Mouse (Mus musculus): ENCODE data around the gene Fgfrl1.

The Fgfrl1 gene

DNA sequence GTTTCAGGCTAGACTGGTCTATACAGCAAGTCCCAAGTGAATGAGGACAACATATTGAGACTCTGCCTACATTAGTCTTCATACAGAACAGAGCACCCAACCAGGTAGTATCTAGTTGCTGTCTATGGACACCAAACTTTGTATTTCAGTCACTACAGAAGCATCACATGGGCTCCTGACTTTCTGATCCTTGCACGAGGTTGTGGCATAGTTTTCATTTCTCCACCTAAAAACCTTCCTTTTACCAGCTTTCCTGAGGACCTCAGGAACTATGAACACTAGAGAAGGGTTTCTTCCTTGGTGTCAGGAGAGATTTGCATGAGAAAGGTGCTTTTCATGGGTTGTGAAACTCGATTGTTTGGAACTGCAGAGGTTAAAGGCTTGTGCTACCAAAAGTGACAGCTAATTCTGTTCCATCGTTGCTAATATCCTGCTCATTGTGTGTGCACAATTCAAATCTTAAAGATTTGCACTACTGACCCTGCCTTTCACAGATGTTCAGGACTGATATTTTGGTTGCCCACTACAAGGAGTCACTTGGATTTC is 23.7 kb upstream of the Fgfrl1 start:
- in situ Hi-C loops (cut with MboI): no loop called here

DNA sequence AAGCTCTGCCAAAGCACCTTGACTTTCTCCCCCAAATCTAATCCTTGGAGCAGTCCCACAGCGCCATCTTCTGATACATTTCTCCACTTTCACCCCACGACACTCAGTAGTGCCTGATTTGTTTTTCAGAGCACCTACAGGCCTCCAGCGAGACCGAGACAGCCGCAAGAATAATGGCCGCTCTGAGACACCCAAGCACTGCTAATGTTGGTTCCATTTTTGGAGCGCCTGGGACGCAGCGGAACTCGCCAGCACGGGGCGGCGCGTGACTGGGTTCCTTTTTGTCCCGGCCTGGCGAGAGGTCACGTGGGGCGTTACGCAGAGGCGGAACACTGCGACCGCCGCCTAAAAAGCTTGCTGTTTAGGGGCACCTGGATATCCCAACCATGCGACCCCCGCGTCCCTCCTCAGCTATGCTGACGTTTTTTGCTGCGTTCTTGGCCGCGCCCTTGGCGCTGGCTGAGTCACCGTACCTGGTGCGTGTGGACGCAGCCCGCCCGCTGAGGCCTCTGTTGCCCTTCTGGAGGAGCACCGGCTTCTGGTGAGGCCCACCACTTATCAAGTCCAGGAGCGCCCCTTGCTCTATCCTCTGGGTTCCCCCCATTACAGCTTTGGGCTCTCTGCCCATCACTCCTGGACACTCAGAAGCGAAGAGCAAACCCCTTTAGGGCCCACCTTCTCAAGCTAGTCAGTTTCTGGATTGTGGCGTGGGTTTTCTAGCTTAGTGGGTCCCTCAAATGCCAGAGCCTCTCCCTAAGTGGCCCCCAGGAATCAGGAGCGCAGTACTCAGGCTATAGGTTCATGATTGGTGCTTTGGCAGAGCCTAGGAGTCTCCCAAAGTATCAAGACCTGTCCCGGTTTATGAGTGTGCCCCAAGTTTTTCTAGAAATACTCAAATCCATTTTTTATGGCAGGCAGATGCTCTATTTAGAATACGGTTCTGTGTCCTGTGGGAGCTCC is 22.9 kb upstream of the Fgfrl1 start, which contains the start of gene Dgkq:
Gene Dgkq, minus strand, starts transcription at position 696 of the 960 bp plus-strand sequence.
- in situ Hi-C loops (cut with MboI): no loop called here

DNA sequence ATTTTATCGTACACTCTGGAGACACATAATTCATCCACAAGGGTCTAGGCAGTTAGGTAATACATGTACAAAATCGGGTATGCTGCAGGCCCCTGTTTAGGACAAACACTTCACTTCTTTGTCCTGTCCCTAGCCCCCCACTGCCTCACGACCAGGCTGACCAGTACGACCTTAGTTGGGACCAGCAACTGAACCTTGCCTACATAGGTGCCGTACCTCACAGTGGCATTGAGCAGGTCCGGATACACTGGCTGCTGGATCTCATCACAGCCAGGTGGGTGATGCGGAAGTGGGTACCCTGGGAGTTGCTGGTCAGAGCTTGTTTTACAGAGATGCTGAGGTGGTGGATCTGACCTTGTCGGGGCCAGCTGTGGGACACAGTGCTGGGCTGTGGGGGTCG is 22.2 kb upstream of the Fgfrl1 start:
- in situ Hi-C loops (cut with MboI): no loop called here

DNA sequence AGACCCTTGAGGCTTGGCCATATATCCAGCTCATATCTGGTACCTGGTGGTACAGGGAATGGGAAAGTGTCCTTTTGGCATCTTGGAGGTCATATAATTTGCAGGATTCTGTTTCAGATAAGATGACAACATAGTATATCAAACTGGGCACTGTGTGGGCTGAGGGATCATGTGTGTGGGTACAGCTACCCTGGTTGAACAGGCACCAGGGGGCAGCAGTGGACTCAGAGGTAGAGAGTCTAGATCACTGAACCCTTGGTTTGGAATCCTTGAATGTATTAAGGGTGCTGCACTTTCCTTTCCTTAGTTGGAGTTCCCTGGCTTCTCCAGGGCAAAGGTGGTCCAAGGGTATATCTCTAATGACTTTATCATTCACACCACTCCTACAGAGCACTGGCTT is 21.4 kb upstream of the Fgfrl1 start:
- in situ Hi-C loops (cut with MboI): no loop called here

DNA sequence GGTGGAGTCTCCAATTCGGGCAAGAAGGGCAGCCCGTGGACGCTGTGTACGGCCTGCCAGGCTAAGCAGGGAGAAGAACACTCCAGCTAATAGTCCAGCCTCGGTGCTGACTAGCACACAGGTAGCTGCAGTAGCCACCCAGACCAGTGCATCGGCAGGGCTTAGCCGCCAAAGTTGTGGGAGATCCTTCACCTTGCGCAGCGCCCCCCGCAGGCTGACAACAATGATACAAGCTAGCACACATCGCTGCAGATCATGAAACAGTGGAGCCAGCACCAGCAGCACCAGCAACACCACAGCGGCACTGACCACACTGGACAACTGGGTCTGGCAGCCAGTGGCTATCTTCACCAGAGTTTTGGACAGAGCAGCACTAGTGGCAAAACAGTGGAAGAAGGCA is 20.4 kb upstream of the Fgfrl1 start:
- in situ Hi-C loops (cut with MboI): no loop called here

DNA sequence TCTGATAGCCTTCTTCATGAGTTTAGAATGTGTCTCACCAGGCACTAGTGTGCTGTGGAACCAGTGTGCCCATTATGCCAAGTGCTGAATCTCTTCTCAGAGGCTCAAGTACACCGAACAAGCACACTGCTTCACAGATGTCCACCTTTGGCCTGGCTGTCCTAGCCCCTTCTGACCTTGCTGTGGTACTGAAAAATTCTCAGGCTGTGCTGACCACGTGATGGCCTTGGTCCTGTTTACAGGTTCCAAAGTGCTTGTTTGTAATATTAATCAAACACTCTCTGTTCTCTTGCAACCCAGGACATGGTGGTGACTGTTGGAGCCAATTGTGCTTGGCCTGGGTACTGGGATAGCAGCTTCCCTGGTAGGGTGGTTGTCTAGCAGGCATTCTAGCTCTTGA is 17.6 kb upstream of the Fgfrl1 start:
- in situ Hi-C loops (cut with MboI): no loop called here

DNA sequence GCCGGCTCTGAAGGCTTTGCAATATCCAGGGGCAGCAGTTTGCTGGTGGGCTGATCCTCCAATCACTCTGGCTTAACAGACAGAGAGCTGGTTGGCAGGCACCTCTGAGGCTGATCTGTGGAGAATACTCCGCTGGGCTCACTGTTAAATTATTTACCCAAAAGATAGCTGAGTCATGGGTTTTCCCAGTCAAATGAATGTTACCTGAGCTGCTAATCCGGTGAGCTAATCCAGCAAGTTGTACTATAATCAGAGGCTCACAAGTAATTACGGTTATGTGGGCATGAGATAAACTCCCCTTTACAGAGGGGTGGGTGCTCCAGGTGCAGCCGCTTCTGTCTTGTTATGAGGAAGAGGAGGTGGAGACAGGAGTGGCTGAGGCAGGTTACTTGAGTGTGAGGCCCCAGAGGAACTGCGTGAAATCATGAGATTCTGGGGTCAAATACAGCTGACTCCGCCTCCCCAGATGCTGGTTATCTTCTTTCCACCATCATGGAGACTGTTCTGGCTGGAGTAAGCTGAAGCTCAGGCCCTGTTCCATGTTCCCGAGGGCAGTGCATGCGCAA is 16.8 kb upstream of the Fgfrl1 start, which contains the start of gene Slc26a1:
Gene Slc26a1, minus strand, starts transcription at position 319 of the 566 bp plus-strand sequence.
- in situ Hi-C loops (cut with MboI): no loop called here

DNA sequence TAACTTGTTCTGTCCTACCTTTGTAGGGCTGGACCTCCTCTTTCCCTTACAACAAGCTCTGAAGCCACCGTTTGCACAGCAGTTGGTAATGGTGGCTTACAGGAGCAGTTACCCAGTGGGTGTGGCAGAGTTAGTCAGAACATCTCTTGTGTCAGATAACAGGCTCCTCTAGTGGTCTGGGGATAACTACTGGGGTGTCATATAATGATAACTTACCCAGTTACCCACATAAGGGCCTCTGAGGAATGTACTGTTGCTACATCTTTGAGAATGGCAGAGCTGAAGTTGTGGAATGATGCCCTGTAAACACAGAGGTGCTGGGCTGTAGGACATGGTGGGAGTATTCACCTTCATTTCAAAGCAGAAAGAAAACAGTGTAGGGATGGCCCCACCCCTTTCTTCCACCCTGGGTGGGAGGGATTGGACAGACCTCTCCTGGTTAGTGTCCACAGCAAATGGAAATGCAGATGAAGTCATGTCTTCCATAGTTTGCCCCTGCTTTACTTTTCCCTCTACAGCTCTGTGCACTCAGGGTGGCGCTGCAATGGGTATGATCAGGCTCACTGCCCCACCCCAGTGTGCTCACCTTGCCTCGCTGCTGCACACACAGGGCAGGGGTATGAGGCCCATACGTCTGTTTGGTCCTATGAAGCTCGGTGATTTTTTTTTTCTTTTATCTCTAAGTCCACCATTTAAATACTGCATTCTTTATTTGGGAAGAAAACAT is 15.2 kb upstream of the Fgfrl1 start:
- in situ Hi-C loops (cut with MboI): no loop called here

DNA sequence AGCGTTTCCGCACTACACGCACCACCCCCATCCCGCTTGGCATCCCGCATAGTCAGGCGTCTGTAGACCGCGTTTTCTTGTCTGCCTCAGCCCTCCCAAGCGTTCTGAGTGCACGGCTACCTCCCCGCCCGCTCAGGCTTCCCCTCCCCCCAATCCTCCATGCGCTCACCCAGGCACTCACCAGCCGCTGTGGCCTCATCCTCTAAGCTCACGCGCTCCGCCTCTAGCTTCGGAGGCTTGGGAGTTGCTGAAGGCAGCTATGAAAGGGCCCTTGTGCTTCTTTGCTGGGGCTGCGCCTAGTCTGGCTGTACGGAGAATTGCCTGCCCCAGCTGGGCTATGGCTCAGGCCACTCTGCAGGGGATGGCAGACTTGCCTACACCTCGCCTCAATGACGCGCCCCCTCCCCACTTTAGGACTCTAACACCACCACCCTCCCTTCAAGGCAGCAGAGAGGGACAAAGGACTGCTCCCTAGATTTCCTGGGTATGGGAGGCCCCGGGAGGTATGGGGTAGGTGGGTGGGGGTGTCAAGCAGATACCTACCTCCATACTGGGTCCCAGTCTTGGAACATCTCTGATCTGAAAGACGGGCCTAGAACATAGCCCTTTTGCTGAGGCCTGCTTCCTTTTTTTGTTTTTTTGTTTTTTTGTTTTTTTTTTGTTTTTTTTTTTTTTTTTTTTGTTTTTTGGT is 14.4 kb upstream of the Fgfrl1 start:
- in situ Hi-C loops (cut with MboI): no loop called here

DNA sequence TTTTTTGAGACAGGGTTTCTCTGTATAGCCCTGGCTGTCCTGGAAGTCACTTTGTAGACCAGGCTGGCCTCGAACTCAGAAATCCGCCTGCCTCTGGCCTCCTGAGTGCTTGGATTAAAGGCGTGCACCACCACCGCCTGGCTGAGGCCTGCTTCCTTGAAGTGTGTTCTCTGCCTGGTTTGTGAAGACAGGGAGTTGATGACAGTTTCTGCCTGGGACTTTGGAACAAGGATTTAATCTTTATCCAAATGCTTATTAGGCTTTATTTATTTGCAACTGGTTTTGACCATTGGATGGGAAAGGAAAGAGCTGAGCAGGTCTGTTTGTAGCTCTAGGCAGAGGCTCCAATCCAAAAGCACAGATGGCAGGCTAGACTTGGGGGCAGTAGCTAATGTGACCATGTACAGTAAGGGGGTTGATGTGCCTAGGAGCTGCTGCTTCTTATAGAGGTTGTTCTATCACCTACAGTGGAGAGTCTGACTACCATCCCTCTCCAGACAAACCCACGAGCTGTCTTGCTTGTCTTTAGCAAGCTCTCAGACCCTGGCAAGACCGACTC is 13.8 kb upstream of the Fgfrl1 start:
- in situ Hi-C loops (cut with MboI): no loop called here

DNA sequence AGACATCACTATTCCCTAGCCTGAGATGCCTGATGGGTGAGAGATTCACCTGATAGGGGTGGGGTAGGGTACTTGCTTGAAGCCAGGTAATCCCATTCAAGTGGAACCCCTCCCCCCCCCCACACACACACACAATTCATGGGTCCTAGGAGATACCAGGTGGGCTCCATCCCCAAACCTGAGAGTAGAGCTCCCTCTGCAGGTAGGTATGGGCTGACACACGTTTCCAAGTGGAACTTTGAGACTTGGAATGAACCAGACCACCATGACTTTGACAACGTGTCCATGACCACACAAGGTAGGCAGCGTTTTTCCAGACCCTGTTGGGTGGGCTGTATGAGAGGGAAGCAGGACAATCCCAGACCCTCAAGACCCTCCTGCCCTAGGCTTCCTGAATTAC is 12.3 kb upstream of the Fgfrl1 start:
- in situ Hi-C loops (cut with MboI): no loop called here

DNA sequence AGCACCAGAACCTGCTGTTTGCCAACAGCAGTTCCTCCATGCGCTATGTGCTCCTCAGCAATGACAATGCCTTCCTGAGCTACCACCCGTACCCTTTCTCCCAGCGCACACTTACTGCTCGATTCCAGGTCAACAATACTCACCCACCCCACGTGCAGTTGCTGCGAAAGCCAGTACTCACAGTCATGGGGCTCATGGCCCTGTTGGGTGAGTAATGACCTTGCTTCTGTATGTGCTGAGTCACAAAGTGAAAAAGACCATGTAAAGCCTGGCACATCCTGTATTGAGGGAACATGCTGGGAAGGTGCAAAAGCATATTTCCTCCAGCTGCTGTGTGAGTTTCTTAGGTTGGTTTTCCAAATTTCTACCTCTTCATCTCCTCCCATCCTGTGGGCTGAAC is 11.3 kb upstream of the Fgfrl1 start:
- in situ Hi-C loops (cut with MboI): no loop called here

DNA sequence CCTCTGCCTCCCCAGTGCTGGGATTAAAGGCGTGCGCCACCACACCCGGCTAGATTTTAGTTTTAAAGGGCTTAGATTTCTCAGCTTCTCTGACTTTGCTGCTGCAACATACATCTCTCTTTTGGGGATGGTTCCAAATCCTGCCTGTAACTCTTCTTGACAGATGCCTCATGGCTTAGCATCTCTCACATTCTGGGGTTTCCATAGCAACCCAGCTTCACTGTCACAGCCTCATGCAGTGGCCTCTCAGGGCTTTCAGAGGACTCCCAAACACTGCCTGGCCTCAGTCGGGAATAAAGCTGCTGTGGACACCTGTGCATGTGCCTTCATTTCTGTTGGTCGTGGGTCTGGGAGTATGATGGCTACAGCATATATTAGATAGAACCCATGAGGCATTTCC is 3.1 kb upstream of the Fgfrl1 start:
- in situ Hi-C loops (cut with MboI): no loop called here

DNA sequence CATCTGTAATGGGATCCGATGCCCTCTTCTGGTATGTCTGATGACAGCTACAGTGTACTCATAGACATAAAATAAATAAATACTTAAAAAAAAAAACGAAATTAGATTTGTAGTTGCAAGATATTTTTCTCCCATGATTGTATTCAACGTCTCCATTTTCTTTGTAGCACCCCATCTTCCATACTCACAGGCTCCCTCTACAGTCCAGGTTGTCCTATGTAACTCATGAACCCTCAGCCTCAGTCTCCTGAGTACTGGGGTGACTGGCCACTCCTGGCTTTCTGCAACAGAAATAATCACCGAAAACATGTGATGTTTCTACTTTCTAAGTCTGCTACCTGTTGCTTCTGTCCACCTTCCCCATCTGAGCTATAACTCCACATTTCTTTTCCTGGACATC is 1.0 kb upstream of the Fgfrl1 start:
- in situ Hi-C loops (cut with MboI): no loop called here

DNA sequence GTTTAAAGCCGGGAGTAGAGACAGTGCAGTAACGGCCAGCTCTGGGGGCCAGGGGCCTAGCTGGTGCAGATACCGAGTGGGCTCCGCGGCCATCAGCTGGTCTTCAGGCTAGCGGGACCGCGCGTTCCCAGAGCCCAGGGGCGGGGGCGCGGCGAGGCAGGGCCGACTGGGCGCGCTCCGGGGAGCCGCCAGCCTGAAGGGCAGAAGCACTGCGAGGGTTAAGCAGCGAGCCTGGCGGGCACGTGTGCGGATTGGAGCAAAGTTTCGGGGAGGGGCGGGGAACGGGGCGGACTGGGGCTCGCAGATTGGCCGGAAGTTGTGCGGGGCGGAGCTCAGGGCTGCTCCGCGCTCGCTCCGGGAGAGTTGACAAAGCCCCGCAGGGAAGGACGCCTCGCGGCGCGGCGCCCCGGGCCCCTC is 1.7 kb downstream of the Fgfrl1 start:
- in situ Hi-C loops (cut with MboI): no loop called here

DNA sequence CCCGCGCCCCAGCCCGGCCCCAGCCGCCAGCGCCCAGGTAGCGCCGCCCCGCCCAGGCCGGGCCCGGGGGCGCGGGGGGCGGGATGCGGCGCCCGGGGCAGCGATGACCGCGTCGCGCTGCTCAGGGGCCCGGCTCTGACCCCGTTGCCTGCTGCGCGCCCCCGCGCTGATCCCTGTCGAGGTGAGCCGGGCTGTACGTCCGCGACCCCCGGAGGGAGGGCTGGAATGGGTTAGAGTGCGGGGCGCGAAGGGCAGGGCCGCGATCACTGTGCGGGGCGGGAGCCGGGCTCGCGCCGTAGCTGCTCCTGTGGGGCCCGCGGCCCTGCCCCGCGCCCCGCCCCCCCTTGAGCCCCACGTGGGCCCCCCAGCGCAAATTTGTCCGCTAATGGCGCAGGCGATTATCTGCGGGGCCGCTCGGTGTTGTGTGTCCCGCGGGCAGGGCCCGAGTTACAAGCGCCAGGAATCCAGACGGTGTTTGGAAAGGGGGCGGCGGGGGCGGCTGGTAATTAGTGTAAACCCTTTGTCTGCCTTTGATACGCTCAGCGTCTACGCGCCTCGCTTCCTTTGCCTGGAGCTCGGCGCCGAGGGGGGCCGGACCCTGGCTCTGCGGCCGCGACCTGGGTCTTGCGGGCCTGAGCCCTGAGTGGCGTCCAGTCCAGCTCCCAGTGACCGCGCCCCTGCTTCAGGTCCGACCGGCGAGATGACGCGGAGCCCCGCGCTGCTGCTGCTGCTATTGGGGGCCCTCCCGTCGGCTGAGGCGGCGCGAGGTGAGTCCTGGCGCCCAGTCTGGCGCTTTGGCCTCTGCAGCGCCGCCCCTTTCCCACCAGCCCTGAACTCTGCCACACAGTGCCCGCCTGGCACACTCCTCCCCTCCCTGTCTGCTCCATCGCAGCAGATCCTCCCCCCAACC is 2.4 kb downstream of the Fgfrl1 start:
- in situ Hi-C loops (cut with MboI): no loop called here

DNA sequence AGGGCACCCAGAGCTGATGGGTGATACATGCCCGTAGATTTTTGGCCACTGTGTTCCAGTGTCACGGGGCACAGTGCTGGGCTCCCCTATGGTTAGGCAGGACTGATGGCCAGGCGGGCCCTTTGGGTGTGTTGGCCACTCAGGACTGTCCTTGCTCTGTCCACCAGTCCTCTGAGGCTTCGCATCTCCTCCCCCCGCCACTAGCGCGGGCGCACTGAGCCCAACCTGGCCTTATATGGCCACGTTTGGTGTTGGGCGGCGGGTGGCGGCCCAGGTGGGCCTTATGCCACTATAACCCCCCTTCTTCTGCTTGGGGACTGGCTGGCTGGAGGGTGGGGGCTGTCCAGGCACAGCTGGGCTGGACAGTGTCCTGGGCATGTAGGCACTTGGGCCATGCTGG is 3.7 kb downstream of the Fgfrl1 start:
- in situ Hi-C loops (cut with MboI): no loop called here

DNA sequence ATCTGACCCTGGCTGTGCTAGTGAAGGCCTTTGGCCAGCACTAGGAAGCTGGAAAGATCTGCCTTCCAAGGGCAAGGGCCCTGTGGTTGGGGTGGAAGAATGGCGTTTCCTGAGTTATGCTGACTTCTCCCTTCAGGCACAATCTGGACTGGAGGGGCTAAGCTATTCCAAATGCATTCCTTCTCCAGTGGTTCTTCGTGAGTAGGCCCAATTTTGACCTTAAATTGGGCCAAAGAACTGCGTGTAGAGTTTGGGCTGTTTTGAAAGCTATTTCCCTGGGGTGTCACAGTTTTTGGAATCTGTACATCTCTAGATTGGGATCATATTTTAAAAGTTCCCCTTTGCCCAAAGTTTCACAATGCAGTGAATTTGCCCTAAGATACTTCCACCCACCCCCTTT is 4.4 kb downstream of the Fgfrl1 start:
- in situ Hi-C loops (cut with MboI): no loop called here

DNA sequence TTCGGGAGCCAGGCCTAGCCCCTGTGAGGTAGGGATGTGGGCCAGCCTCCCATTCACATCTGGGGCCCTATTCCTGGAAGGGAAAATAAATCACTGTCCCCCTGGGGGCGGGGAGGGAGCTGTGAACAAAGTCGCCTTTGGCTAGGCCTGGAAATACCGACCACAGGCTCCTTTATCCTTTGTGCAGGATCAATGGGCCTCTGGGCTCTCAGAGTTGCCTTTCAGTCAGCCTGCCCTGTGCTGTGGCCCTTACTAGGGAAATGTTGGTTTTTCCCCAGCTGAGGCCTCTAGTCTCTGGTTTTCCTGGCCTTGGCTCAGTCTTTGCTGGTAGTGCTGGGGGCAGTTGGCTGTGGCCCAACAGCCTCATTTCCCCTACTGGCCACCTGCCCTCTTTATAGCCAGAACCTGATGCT is 5.2 kb downstream of the Fgfrl1 start:
- in situ Hi-C loops (cut with MboI): no loop called here

DNA sequence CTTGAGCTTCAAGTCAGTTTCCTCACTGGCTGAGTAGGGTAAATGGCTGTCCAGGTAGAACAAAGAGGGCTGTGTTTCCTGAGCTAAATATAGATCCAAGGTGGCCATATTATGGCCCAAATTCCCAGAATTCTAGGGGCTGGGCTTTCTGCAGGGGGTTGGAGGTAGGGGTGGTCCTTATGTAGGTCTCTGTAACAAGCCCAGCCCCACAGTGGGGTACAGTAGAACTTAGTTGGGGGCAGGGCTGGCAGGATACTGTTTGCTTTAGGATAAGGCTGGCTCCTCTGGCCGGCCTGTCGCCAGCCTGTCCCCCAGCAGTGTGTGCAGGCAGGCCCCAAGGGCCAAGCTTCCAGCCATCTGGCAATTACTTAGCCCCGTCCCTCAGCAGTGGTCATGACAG is 8.2 kb downstream of the Fgfrl1 start:
- in situ Hi-C loops (cut with MboI): no loop called here

Data from mature B cell (primary cell).